Mouse (Mus musculus) brain, embryonic 18.5 days (tissue): ENCODE results near the gene Slc4a2.
A peak's percentile ranks its signal among the peaks of the same experiment; 100 is the strongest.

Experiments
- DNase-seq: peaks from one replicate; pipeline ENCODE4 v3.0.0-alpha.2; 2012; ENCODE audit warnings: low read depth, low spot score

The Slc4a2 gene

GRCm38 (mm10) chr5:24426556-24427284, 3.1 kb downstream of the Slc4a2 start:
- no peak for DNase-seq

GRCm38 (mm10) chr5:24427285-24427633, 3.6 kb downstream of the Slc4a2 start:
- no peak for DNase-seq

GRCm38 (mm10) chr5:24427981-24428402, 4.4 kb downstream of the Slc4a2 start:
- DNase-seq: no peak

- no peak for DNase-seq
Measured at GRCm38 (mm10) chr5:24428596-24428995, 5.0 kb downstream of the Slc4a2 start.

- no peak for DNase-seq
Measured at GRCm38 (mm10) chr5:24433993-24434392, 10.4 kb downstream of the Slc4a2 start.

GRCm38 (mm10) chr5:24441187-24441586, 17.6 kb downstream of the Slc4a2 start:
- no peak for DNase-seq

- no peak for DNase-seq
Measured at GRCm38 (mm10) chr5:24442029-24442428, 18.4 kb downstream of the Slc4a2 start.

GRCm38 (mm10) chr5:24443204-24443603, 19.6 kb downstream of the Slc4a2 start:
- no peak for DNase-seq

- no peak for DNase-seq
Measured at GRCm38 (mm10) chr5:24443927-24444326, 20.3 kb downstream of the Slc4a2 start.

GRCm38 (mm10) chr5:24444746-24445427, 21.2 kb downstream of the Slc4a2 start, which contains the start of gene Fastk:
Fastk (minus strand) TSS chr5:24445287.
- peak; percentile 87 for DNase-seq

- no peak for DNase-seq
Measured at GRCm38 (mm10) chr5:24445428-24446080, 21.9 kb downstream of the Slc4a2 start.

GRCm38 (mm10) chr5:24446630-24447029, 23.0 kb downstream of the Slc4a2 start:
- DNase-seq: no peak

GRCm38 (mm10) chr5:24447624-24448298, 24.1 kb downstream of the Slc4a2 start, which contains the start of gene Tmub1:
Tmub1 (minus strand) TSS chr5:24447854.
- no peak for DNase-seq

- peak; percentile 85 for DNase-seq
Measured at GRCm38 (mm10) chr5:24451264-24452029, 27.8 kb downstream of the Slc4a2 start.

- DNase-seq: no peak
Measured at GRCm38 (mm10) chr5:24452030-24452690, 28.5 kb downstream of the Slc4a2 start, which contains the start of gene Agap3. Agap3 (plus strand) TSS chr5:24452177.

GRCm38 (mm10) chr5:24452691-24453233, 29.1 kb downstream of the Slc4a2 start:
- DNase-seq: no peak

- no peak for DNase-seq
Measured at GRCm38 (mm10) chr5:24453283-24453984, 29.8 kb downstream of the Slc4a2 start.

- no peak for DNase-seq
Measured at GRCm38 (mm10) chr5:24453985-24454303, 30.3 kb downstream of the Slc4a2 start.

- DNase-seq: no peak
Measured at GRCm38 (mm10) chr5:24455076-24455475, 31.4 kb downstream of the Slc4a2 start.

- DNase-seq: no peak
Measured at GRCm38 (mm10) chr5:24455613-24456012, 32.0 kb downstream of the Slc4a2 start.
